Mouse (Mus musculus) MEL (cell line): ENCODE results near the gene Hspb1.

Experiments
- CHD2 ChIP-seq: IDR thresholded peaks from 2 replicates; pipeline ENCODE4 v1.6.1; 2011; ENCODE audit warnings: low read length, improper control_type of control experiment
- CTCF ChIP-seq, 3 experiments: IDR thresholded peaks in 2 of 3; conservative IDR thresholded peaks in 1 of 3; 2 replicates each; pipeline ENCODE4 v1.5.1; 2011 to 2012; ENCODE audit warnings: low read length in 3 of 3, low read depth in 2 of 3, mild to moderate bottlenecking in 2 of 3, improper control_type of control experiment in 1 of 3, inconsistent platforms in 1 of 3, mixed read lengths in 1 of 3, moderate library complexity in 1 of 3; ENCODE audit not compliant: control insufficient read depth in 1 of 3, insufficient read depth in 1 of 3, poor library complexity in 1 of 3, severe bottlenecking in 1 of 3
- E2F4 ChIP-seq: IDR thresholded peaks from 2 replicates; pipeline ENCODE4 v1.6.1; 2011; ENCODE audit warnings: low read depth, low read length, improper control_type of control experiment, borderline replicate concordance
- EP300 ChIP-seq, 2 experiments: IDR thresholded peaks; 2 replicates each; pipeline ENCODE4 v1.6.1; 2011; ENCODE audit warnings: improper control_type of control experiment in 2 of 2, low read length in 2 of 2, low read depth in 1 of 2, mild to moderate bottlenecking in 1 of 2
- HCFC1 ChIP-seq: IDR thresholded peaks from 2 replicates; pipeline ENCODE4 v1.6.1; 2012; ENCODE audit warnings: low read depth, mild to moderate bottlenecking, inconsistent platforms, low read length, improper control_type of control experiment, moderate library complexity
- MAZ ChIP-seq: IDR thresholded peaks from 2 replicates; pipeline ENCODE4 v1.6.1; 2012; ENCODE audit warnings: low read depth, mild to moderate bottlenecking, inconsistent platforms, low read length, improper control_type of control experiment
- MXI1 ChIP-seq: IDR thresholded peaks from 2 replicates; pipeline ENCODE4 v1.6.1; 2011; ENCODE audit warnings: mild to moderate bottlenecking, low read depth, low read length, improper control_type of control experiment
- MYC ChIP-seq: IDR thresholded peaks from 2 replicates; pipeline ENCODE4 v1.6.1; 2011; ENCODE audit warnings: low read depth, mild to moderate bottlenecking, low read length, improper control_type of control experiment, moderate library complexity
- NRF1 ChIP-seq: IDR thresholded peaks from 2 replicates; pipeline ENCODE4 v1.6.1; 2014; ENCODE audit warnings: low read depth, mild to moderate bottlenecking, inconsistent platforms, low read length, improper control_type of control experiment, moderate library complexity; ENCODE audit not compliant: poor library complexity, insufficient read depth, severe bottlenecking
- POLR2A ChIP-seq, 2 experiments: IDR thresholded peaks; 2 replicates each; pipeline ENCODE4 v1.6.1; 2011 to 2012; ENCODE audit warnings: low read length in 2 of 2, mild to moderate bottlenecking in 2 of 2, control low read depth in 1 of 2, improper control_type of control experiment in 1 of 2, low read depth in 1 of 2, moderate library complexity in 1 of 2; ENCODE audit not compliant: control insufficient read depth in 1 of 2, insufficient read depth in 1 of 2, poor library complexity in 1 of 2
- SIN3A ChIP-seq: IDR thresholded peaks from 2 replicates; pipeline ENCODE4 v1.6.1; 2012; ENCODE audit warnings: low read length, improper control_type of control experiment, inconsistent platforms
- USF2 ChIP-seq, 2 experiments: IDR thresholded peaks; 2 replicates each; pipeline ENCODE4 v1.6.1; 2011 to 2012; ENCODE audit warnings: improper control_type of control experiment in 2 of 2, low read length in 2 of 2, borderline replicate concordance in 1 of 2, inconsistent platforms in 1 of 2, low read depth in 1 of 2, mild to moderate bottlenecking in 1 of 2; ENCODE audit not compliant: insufficient read depth in 1 of 2
- ZNF384 ChIP-seq: IDR thresholded peaks from 2 replicates; pipeline ENCODE4 v1.6.1; 2012; ENCODE audit warnings: low read depth, mild to moderate bottlenecking, inconsistent platforms, low read length, improper control_type of control experiment

- TF ChIP-seq CTCF (IDR thresholded peaks at IDR 0.05 in 2 of 3, conservative IDR thresholded peaks at IDR 0.05 in 1 of 3; ENCODE audit: control insufficient read depth in 1 of 3, insufficient read depth in 1 of 3, low read depth in 2 of 3, low read length in 3 of 3, poor library complexity in 1 of 3, severe bottlenecking in 1 of 3): no peak
- TF ChIP-seq MXI1: no peak
- TF ChIP-seq POLR2A (IDR thresholded peaks at IDR 0.05; ENCODE audit: control insufficient read depth in 1 of 2, insufficient read depth in 1 of 2, low read depth in 1 of 2, low read length in 2 of 2, poor library complexity in 1 of 2): no peak
- TF ChIP-seq HCFC1: no peak
- no peak for TF ChIP-seq E2F4
- TF ChIP-seq CHD2: no peak
- no peak for TF ChIP-seq SIN3A
- TF ChIP-seq MAZ: no peak
- no peak for TF ChIP-seq NRF1
- no peak for TF ChIP-seq EP300 (IDR thresholded peaks at IDR 0.05; ENCODE audit: low read depth in 1 of 2, low read length in 2 of 2)
- no peak for TF ChIP-seq MYC
- TF ChIP-seq ZNF384: no peak
- no peak for TF ChIP-seq USF2 (IDR thresholded peaks at IDR 0.05; ENCODE audit: borderline replicate concordance in 1 of 2, insufficient read depth in 1 of 2, low read depth in 1 of 2, low read length in 2 of 2)
Observed at GRCm38 (mm10) chr5:135903058-135903457, 15.3 kb downstream of the Hspb1 start.
